Mouse (Mus musculus): ENCODE results near the gene Zdhhc3.

- TF ChIP-seq CTCF (IDR thresholded peaks at IDR 0.05; ENCODE audit: extremely low read depth, insufficient read length, insufficient replicate concordance, low read depth, low read length): no peak
- TF ChIP-seq POLR2A (IDR thresholded peaks at IDR 0.05; ENCODE audit: low read depth, low read length): 0 out of 2 replicates have a peak, but pooled peaks have one; percentile 18
Measured at GRCm38 (mm10) chr9:123156910-123157361, 43.9 kb upstream of the Zdhhc3 start.
